Mouse (Mus musculus): ENCODE results near the gene Lrmda.
"Not testable (repeated sequence)": the region's sequence is repeated elsewhere in the genome, so short reads cannot be mapped to it uniquely, and the experiment has no call there.

Gene Lrmda

GRCm38 (mm10) chr14:22587958-22588296, 568.4 kb downstream of the Lrmda start:
- DNase-seq (ENCODE audit: low read depth): no peak

- DNase-seq (ENCODE audit: low read depth): not testable (repeated sequence)
Observed at GRCm38 (mm10) chr14:22588394-22588793, 568.9 kb downstream of the Lrmda start.

- DNase-seq (ENCODE audit: low read depth): no peak
Observed at GRCm38 (mm10) chr14:22589503-22590215, 570.1 kb downstream of the Lrmda start.

GRCm38 (mm10) chr14:22591186-22591585, 571.7 kb downstream of the Lrmda start:
- DNase-seq (ENCODE audit: low read depth): no peak

GRCm38 (mm10) chr14:22597508-22597907, 578.0 kb downstream of the Lrmda start:
- DNase-seq (ENCODE audit: low read depth): no peak

GRCm38 (mm10) chr14:22598638-22599037, 579.1 kb downstream of the Lrmda start:
- DNase-seq (ENCODE audit: low read depth): no peak

GRCm38 (mm10) chr14:22600166-22600565, 580.7 kb downstream of the Lrmda start:
- no peak for DNase-seq (ENCODE audit: low read depth)

GRCm38 (mm10) chr14:22602308-22602707, 582.8 kb downstream of the Lrmda start:
- no peak for DNase-seq (ENCODE audit: low read depth)

GRCm38 (mm10) chr14:22608599-22608998, 589.1 kb downstream of the Lrmda start:
- DNase-seq (ENCODE audit: low read depth): no peak

- no peak for DNase-seq (ENCODE audit: low read depth)
Observed at GRCm38 (mm10) chr14:22609261-22610245, 590.0 kb downstream of the Lrmda start.

GRCm38 (mm10) chr14:22611011-22611410, 591.5 kb downstream of the Lrmda start:
- no peak for DNase-seq (ENCODE audit: low read depth)

GRCm38 (mm10) chr14:22620191-22620590, 600.7 kb downstream of the Lrmda start:
- DNase-seq (ENCODE audit: low read depth): no peak

- DNase-seq (ENCODE audit: low read depth): no peak
Observed at GRCm38 (mm10) chr14:22621941-22622340, 602.4 kb downstream of the Lrmda start.

GRCm38 (mm10) chr14:22627105-22627829, 607.8 kb downstream of the Lrmda start:
- no peak for DNase-seq (ENCODE audit: low read depth)

GRCm38 (mm10) chr14:22630361-22630867, 610.9 kb downstream of the Lrmda start:
- no peak for DNase-seq (ENCODE audit: low read depth)

GRCm38 (mm10) chr14:22633612-22634011, 614.1 kb downstream of the Lrmda start:
- DNase-seq (ENCODE audit: low read depth): no peak

- DNase-seq (ENCODE audit: low read depth): no peak
Observed at GRCm38 (mm10) chr14:22643494-22643893, 624.0 kb downstream of the Lrmda start.

GRCm38 (mm10) chr14:22647879-22648611, 628.5 kb downstream of the Lrmda start:
- no peak for DNase-seq (ENCODE audit: low read depth)

- peak; percentile 6 for DNase-seq (ENCODE audit: low read depth)
Observed at GRCm38 (mm10) chr14:22649411-22649911, 629.9 kb downstream of the Lrmda start.

- DNase-seq (ENCODE audit: low read depth): no peak
Observed at GRCm38 (mm10) chr14:22649985-22650984, 630.8 kb downstream of the Lrmda start.
